Comparison of ENCODE assay signal across 14 mouse cellular contexts in the genomic region with DNA sequence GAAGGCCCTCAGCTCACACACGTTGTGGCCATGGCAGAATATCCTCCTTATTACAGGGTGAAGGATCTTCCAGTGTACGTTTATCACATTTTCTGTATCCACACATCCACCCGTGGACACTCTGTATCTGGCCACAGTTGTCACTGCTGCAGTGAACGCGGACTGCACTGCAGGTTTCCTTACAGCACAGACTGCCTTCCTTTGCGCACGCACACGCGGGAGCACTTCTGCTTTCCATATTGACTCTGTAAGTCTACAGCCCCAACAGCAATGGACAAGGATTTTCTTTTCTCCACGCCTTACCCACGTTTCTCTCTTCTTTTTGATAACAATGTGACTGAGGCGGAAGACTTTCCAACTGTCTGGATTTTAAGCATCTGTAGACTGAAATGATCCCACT.
DNase-seq lines count a peak whose midpoint lies in the region; ATAC-seq and TF ChIP-seq lines count a peak whose summit lies in the region.
"Had no signal": no experiment of that assay in that cellular context is flagged by ENCODE, and none has a peak within 500 bp of the region (broad histone marks: within the 10 kb centered on the region; RNA-seq: fewer than 3 reads in every experiment).

No protein-coding gene starts in this region.

- no peak overlapping the region for H3K4me2 ChIP-seq in embryonic facial prominence, embryonic 12.5 days (replicated peaks)
- H3K4me2 ChIP-seq in liver, embryonic 13.5 days = no peak overlapping the region
- H3K4me2 ChIP-seq: forebrain, embryonic 13.5 days had no signal

- no peak overlapping the region for H3K9ac ChIP-seq in embryonic facial prominence, embryonic 12.5 days
- no peak overlapping the region for H3K9ac ChIP-seq in liver, embryonic 13.5 days
- H3K9ac ChIP-seq: forebrain, embryonic 13.5 days had no signal

- no peak for DNase-seq in embryonic facial prominence, embryonic 10.5 days (ENCODE audit: low spot score)
- peak; percentile 50 for DNase-seq in lung, postnatal 36 days
- DNase-seq in lung, postnatal 4 days = no peak
- no peak for DNase-seq in liver, embryonic 13.5 days
- DNase-seq in thymus, adult 2 months = no peak
- no peak for DNase-seq in MN1 (ENCODE audit: low spot score)
- DNase-seq: adrenal gland, postnatal 25 days; cerebellum, postnatal 36 days; kidney, postnatal 36 days; right cerebral cortex, postnatal 14 days had no signal

- H3K4me3 ChIP-seq in embryonic facial prominence, embryonic 12.5 days = no peak overlapping the region
- H3K4me3 ChIP-seq in embryonic facial prominence, embryonic 10.5 days = no peak overlapping the region
- H3K4me3 ChIP-seq in liver, embryonic 13.5 days (replicated peaks) = no peak overlapping the region
- no peak overlapping the region for H3K4me3 ChIP-seq in small intestine, adult 2 months (ENCODE audit: low read depth, low read length)
- no peak overlapping the region for H3K4me3 ChIP-seq in thymus, adult 2 months (ENCODE audit: control insufficient read depth, insufficient read depth, low read length)
- H3K4me3 ChIP-seq: forebrain, embryonic 13.5 days; myocyte had no signal

- TF ChIP-seq POLR2A in small intestine, adult 2 months (IDR thresholded peaks at IDR 0.05; ENCODE audit: low read depth, low read length) = no peak
- no peak for TF ChIP-seq POLR2A in thymus, adult 2 months (IDR thresholded peaks at IDR 0.05; ENCODE audit: control insufficient read depth, extremely low read depth, insufficient read depth, low read length, poor library complexity)

- H3K4me1 ChIP-seq in embryonic facial prominence, embryonic 12.5 days = peaks cover 35% of the 10 kb centered on the region
- peaks cover 54% of the 10 kb centered on the region for H3K4me1 ChIP-seq in embryonic facial prominence, embryonic 10.5 days
- peaks cover 49% of the 10 kb centered on the region for H3K4me1 ChIP-seq in liver, embryonic 13.5 days (replicated peaks)
- H3K4me1 ChIP-seq in small intestine, adult 2 months (ENCODE audit: control insufficient read depth, insufficient read depth, insufficient read length, low read length) = peaks cover 9% of the 10 kb centered on the region
- peaks cover 9% of the 10 kb centered on the region for H3K4me1 ChIP-seq in thymus, adult 2 months (replicated peaks; ENCODE audit: control insufficient read depth, insufficient read depth, low read length)

- ATAC-seq in embryonic facial prominence, embryonic 12.5 days (ENCODE audit: insufficient number of reproducible peaks, insufficient read depth, low FRiP score, low TSS enrichment) = no peak
- ATAC-seq in liver, embryonic 13.5 days (ENCODE audit: low read depth) = no peak
- ATAC-seq: forebrain, embryonic 13.5 days had no signal

- H3K36me3 ChIP-seq in embryonic facial prominence, embryonic 12.5 days = no peaks in the 10 kb centered on the region
- no peaks in the 10 kb centered on the region for H3K36me3 ChIP-seq in embryonic facial prominence, embryonic 10.5 days (replicated peaks)
- no peaks in the 10 kb centered on the region for H3K36me3 ChIP-seq in liver, embryonic 13.5 days
- H3K36me3 ChIP-seq in small intestine, adult 2 months (ENCODE audit: control insufficient read depth, insufficient read depth, low read length) = no peaks in the 10 kb centered on the region
- H3K36me3 ChIP-seq in thymus, adult 2 months (ENCODE audit: control insufficient read depth, insufficient read depth, low read length) = no peaks in the 10 kb centered on the region

- TF ChIP-seq CTCF in small intestine, adult 2 months (IDR thresholded peaks at IDR 0.05; ENCODE audit: extremely low read depth, insufficient read length, insufficient replicate concordance, low read depth, low read length) = no peak
- no peak for TF ChIP-seq CTCF in thymus, adult 2 months (IDR thresholded peaks at IDR 0.05; ENCODE audit: borderline replicate concordance, control insufficient read depth, extremely low read depth, insufficient read depth, low read length, poor library complexity)

- WGBS in embryonic facial prominence, embryonic 12.5 days = 87% methylated on average over 12 of the region's 12 CpGs
- 91% methylated on average over 12 of the region's 12 CpGs for WGBS in embryonic facial prominence, embryonic 10.5 days
- WGBS in liver, embryonic 13.5 days (ENCODE audit: insufficient replicate concordance) = 39% methylated on average over 12 of the region's 12 CpGs
- WGBS in small intestine, adult 2 months = 84% methylated on average over 12 of the region's 12 CpGs
- WGBS in thymus, adult 2 months = 47% methylated on average over 12 of the region's 12 CpGs

- H3K27me3 ChIP-seq in embryonic facial prominence, embryonic 12.5 days = no peaks in the 10 kb centered on the region
- H3K27me3 ChIP-seq in embryonic facial prominence, embryonic 10.5 days (replicated peaks; ENCODE audit: low read depth, poor library complexity, severe bottlenecking) = no peaks in the 10 kb centered on the region
- H3K27me3 ChIP-seq in liver, embryonic 13.5 days = no peaks in the 10 kb centered on the region
- H3K27me3 ChIP-seq in small intestine, adult 2 months (ENCODE audit: control insufficient read depth, insufficient read depth, low read length) = no peaks in the 10 kb centered on the region
- no peaks in the 10 kb centered on the region for H3K27me3 ChIP-seq in thymus, adult 2 months (ENCODE audit: control insufficient read depth, insufficient read depth, low read length)
- H3K27me3 ChIP-seq: forebrain, embryonic 13.5 days had no signal

- no peaks in the 10 kb centered on the region for H3K9me3 ChIP-seq in embryonic facial prominence, embryonic 12.5 days
- no peaks in the 10 kb centered on the region for H3K9me3 ChIP-seq in embryonic facial prominence, embryonic 10.5 days
- no peaks in the 10 kb centered on the region for H3K9me3 ChIP-seq in liver, embryonic 13.5 days (replicated peaks)
- H3K9me3 ChIP-seq: forebrain, embryonic 13.5 days had no signal

- H3K27ac ChIP-seq in embryonic facial prominence, embryonic 12.5 days = peak overlapping the region; percentile 37; the same call in 1 of the 2 replicates
- no peak overlapping the region for H3K27ac ChIP-seq in embryonic facial prominence, embryonic 10.5 days (replicated peaks)
- peak overlapping the region; percentile 55 for H3K27ac ChIP-seq in liver, embryonic 13.5 days
- peak overlapping the region; percentile 67 for H3K27ac ChIP-seq in small intestine, adult 2 months (ENCODE audit: insufficient read depth, low read depth, low read length)
- H3K27ac ChIP-seq in thymus, adult 2 months (ENCODE audit: control insufficient read depth, insufficient read depth, low read length) = no peak overlapping the region
- H3K27ac ChIP-seq: forebrain, embryonic 13.5 days had no signal

Comparison
In these comparisons a context has a peak if more than half of its experiments do, and no peak if none do; other contexts are left out.
1. H3K27ac ChIP-seq: peak in embryonic facial prominence, embryonic 12.5 days (single experiment), liver, embryonic 13.5 days (single experiment) and small intestine, adult 2 months (single experiment); none in embryonic facial prominence, embryonic 10.5 days (single experiment) and thymus, adult 2 months (single experiment).